Mouse (Mus musculus) urinary bladder, postnatal 14 days (tissue): ENCODE measurements at regions not wholly inside any gene's neighbourhood (a gene's known extent, or its start where the extent isn't known, plus 50 kb on each side); places are given as distances from the start of the nearest gene placed in this dataset.
A peak's percentile ranks its signal among the peaks of the same experiment; 100 is the strongest.
"Not testable (repeated sequence)": the region's sequence is repeated elsewhere in the genome, so short reads cannot be mapped to it uniquely, and the experiment has no call there.

Experiments
- DNase-seq: peaks from one replicate; pipeline ENCODE4 v3.0.0; 2021; ENCODE audit warnings: low spot score

DNA sequence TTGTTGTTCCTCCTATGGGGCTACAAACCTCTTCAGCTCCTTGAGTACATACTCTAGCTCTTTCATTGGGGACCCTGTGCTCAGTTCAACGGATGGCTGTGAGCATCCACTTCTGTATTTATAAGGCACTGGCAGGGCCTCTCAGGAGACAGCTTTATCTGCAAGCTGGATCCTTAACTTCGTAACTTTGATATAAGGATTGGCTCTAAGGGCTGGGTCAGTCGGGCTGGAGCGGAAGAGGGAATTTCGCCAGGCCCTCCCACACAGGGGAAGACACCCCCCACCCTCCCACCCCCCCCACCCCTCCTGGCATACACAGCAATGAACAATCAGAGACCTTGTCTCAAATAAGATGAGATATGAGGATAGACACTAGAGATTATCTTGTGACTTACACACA is 304.3 kb upstream of the Chordc1 start:
- peak; percentile 4 for DNase-seq

DNA sequence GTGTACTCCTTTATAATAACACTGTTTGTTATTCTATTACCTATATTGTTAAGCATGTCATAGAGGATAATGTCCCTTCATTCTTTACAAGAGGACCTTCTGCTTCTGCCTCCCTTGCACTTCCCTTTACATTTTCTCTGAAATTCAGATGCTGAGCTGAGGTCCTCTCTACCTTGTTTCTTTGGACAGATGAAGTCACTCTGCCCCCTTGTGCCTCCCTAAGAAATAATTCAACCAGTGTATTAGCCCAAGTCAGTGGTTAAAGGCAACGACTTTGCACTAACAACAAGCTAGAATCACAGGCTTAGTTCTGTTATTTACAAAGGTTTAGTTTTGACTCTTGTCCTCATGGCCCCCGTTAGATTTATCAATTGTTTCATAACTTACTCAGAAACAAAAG is 289.4 kb upstream of the Chordc1 start:
- DNase-seq, result no peak

DNA sequence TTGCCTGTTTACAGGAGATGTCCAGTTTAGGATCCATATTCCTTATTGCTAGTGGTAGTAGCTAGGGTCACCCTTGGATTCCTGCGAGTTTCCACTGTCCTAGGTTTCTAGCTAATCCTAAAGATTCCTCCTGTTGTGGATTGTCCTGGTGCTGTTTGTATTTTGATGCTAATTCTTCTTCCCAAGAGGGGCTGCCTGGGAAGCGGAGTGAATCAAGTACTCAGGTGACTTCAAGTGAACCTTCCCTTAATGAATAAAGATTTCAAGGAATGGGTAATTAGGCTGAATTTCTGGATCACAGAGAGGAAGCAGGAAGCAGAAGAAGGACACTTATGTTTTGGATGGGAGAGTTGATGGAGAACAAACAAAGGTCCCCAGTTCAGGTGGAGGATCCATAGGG is 250.6 kb upstream of the Chordc1 start:
- DNase-seq, result no peak

GRCm38 (mm10) chr9:18042636-18043035 is 249.3 kb upstream of the Chordc1 start:
- not testable (repeated sequence) for DNase-seq

GRCm38 (mm10) chr9:18076942-18077341 is 215.0 kb upstream of the Chordc1 start:
- DNase-seq, result no peak

DNA sequence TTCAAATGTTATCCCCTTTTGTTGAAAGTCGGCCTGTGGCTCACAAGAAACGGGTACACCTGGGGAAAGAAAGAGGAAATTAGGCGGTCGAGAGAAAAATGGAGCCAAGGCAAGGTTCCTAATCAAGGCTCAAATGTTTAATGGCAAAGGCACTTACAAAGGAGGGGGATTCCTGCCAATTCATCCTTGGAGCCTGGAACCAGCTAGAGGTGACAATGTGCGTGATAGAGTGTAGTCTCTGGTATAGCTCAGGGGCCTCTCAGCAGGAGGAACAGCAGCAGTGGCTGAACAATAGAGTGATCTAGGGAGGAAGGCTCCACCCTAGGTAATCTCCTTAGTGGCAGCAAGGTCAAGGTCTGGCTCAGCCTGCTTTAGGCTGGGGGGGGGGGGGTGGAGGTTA is 213.5 kb upstream of the Chordc1 start:
- not testable (repeated sequence) for DNase-seq

DNA sequence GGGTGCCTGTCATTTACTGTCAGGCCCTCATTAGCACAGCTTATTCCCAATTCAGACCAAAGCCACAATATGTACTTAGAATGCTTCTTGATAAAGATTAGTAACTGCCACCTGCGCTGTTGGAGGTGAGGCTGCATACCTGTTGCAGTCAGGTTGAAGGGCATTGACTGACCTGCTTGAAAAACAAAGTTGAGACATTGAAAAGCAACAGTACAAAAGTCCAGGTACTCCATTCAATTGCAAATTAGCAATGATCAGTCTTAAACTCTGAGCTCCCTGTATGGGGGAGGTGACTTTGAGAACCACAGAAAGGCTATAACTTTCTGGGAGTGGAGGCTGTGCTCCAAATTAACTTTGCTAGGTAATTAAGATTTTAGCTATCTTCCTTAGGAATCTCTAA is 212.8 kb upstream of the Chordc1 start:
- DNase-seq, result not testable (repeated sequence)
